Mouse (Mus musculus) heart, postnatal 25 days (tissue): ENCODE data around the gene Fryl. TPM values are rescaled to one million over a fixed set of nuclear protein-coding genes. Genes with fewer than 3 reads are reported as not detected.

Experiments
- DNase-seq: peaks from one replicate; pipeline ENCODE4 v3.0.0; 2022; ENCODE audit warnings: low spot score
- intact Hi-C: fragments of 180-260 bp; cut with DNase I; formaldehyde crosslinking; loops from one replicate; pipeline ENCODE4 v1.15.1; 2025
- total RNA-seq, 2 experiments: library from RNA; stranded (reverse); gene quantifications; 2 replicates each; pipeline ENCODE4 v1.2.3; 2021

The Fryl gene
- total RNA-seq, 2 experiments from 2014 or later, result 35.7 to 41.5 TPM

DNA sequence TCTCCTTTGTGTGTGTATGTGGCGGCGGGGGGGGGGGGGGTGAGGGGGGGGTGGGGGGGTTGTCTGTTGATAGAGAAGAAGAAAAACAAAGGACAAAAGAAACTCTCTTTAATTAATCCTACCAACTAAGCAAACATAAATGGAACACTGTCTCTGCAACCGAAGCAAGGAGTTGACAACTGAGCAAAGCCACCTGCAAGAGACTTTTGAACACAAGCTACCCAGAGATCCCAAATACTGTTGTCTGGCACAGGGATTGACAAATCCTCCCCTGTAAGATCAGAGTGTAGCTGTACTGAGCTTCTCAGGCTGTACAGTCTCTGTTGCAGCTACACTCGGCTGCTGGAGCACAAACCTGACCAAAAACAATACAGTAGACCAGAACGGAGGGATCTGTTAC, 7.7 kb upstream of the Fryl start:
- no peak for DNase-seq
- intact Hi-C loops, result no loop called here

DNA sequence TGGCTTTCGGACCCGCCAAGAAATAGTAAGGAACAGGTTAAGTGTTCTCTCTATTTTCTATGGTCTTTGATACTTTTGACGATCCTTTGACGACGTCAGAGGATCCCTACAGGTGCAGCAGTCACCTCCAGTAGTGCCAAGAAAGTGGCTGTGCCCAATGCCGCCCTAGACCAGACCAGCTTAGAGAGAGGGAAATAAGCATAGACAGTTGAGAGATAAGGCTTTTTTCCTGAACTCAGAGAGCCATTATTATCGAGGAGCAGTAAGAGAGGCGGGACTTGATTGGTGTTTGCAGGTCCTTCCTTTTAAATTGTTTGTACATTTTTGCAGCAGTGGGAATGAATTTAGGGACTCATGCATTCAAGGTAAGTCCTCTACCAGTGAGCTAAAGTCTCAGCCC, 1.3 kb upstream of the Fryl start:
- no peak for DNase-seq
- intact Hi-C loops, result loop anchor here (5.0 kb wide), 1 partner anchor 125 kb away; no protein-coding TSS in a partner anchor

DNA sequence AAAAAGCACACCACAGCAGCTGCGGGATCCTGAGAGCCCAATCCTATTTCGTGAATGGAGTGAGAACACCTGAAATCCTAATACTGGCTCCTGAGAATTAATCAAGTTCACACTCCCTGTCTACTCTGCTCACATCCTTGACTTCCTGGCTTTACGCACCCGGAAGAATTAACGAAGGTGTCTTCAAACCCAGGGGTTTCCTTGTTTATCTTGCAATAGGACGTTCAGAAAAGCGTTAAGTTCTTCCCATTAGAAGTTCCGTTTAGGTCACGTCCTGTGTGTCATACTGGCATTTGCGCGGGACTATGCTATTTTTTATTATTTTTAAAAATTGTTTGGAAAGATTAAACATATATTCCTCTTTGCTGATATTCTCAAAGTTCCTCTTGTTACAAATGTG, 677 bp upstream of the Fryl start:
- intact Hi-C loops, result loop anchor here (5.0 kb wide), 1 partner anchor 125 kb away; no protein-coding TSS in a partner anchor
- DNase-seq, result no peak

- DNase-seq, result peak; percentile 48
- intact Hi-C loops, result loop anchor here (1.0 to 5.0 kb wide), 3 partner anchors 25 to 123 kb away; no protein-coding TSS in a partner anchor
Observed at GRCm38 (mm10) chr5:73255321-73256251, 833 bp downstream of the Fryl start.

- no peak for DNase-seq
- intact Hi-C loops, result loop anchor here (1.0 to 5.0 kb wide), 3 partner anchors 24 to 122 kb away; no protein-coding TSS in a partner anchor
Observed at GRCm38 (mm10) chr5:73254660-73255059, 1.8 kb downstream of the Fryl start.

DNA sequence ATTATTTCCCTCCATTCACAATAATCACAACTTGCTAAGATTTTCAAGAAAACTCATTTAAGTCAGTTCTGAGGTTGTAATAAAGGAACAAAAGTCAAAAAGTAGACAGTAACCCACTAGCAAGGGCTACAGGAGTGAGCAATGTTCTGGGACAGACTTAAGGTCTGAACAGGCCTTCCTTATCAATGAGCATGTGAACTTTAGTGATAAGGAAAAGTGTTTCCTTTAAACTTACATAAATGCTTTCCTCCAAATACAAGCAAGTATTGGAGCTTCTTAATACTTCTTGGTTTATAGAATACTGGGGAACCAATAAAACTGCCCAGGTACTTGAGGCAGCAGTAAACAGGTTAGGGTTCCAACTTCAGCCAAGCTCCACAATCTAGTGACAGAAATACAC, 3.7 kb downstream of the Fryl start:
- no peak for DNase-seq
- intact Hi-C loops, result no loop called here

GRCm38 (mm10) chr5:73249341-73249740, 7.1 kb downstream of the Fryl start:
- intact Hi-C loops, result no loop called here
- DNase-seq, result no peak

DNA sequence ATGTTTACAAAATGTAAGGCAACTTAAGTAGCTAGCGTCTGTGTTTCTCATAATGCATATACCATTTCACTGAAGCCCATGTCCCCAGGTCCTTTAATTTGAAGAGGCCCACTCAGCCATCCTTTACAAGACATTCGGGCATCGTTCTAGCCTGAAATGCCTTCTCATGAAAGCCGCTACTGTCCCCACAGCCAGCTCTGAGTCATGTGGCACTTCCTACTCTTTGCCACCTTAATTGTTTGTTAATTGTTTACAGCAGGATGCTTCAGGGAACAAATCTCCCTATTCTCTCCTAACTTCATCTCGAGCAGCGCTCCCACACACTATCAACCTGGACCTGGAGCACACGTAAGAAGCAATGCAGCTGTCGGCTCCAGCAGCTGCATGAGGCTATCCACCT, 8.2 kb downstream of the Fryl start:
- DNase-seq, result no peak
- intact Hi-C loops, result no loop called here

- DNase-seq, result no peak
- intact Hi-C loops, result no loop called here
Observed at GRCm38 (mm10) chr5:73246414-73246813, 10.0 kb downstream of the Fryl start.

- intact Hi-C loops, result no loop called here
- DNase-seq, result no peak
Observed at GRCm38 (mm10) chr5:73244403-73244802, 12.0 kb downstream of the Fryl start.

GRCm38 (mm10) chr5:73241966-73242365, 14.5 kb downstream of the Fryl start:
- DNase-seq, result no peak
- intact Hi-C loops, result no loop called here

DNA sequence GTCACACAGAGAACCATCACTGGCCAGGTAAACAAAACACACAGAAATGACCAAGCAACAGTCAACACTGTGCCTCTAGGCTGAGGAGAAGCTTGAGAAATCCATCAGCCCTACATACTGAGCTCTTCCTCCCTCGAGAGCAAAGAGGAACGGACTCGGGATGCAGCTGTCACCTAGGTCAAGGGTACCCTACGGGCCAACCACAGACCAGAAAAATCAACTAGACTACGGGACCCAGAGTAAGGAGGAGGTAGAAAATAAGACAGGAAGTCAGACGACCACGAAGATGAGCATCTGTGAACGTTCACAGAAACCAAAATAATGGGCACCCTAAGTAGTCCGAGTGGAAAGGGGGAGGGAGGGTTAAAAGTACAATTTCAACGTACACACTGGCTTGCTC, 15.1 kb downstream of the Fryl start:
- intact Hi-C loops, result no loop called here
- no peak for DNase-seq

GRCm38 (mm10) chr5:73240391-73240790, 16.0 kb downstream of the Fryl start:
- no peak for DNase-seq
- intact Hi-C loops, result no loop called here

DNA sequence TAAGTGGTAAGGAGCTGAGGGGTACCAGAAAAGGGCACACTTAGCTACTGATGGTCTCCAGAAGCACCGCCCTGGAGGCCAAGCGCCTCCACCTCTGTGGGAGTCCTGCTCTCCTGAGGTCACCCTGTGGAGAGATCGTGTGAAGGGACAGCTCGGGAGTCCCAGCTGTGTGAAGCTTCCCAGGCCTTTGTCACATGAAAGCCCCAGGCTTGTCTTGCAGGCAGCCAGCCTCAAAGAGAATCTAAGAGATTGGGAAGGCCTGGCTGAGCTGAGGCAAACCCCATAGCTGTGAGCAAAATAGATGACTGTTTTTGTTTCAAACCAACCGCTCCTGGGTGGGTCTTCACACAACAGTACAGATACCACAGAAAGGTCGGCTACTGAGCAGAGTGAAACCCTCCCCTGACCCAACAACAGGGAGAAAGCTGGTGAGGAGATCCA, 19.5 kb downstream of the Fryl start:
- no peak for DNase-seq
- intact Hi-C loops, result no loop called here

DNA sequence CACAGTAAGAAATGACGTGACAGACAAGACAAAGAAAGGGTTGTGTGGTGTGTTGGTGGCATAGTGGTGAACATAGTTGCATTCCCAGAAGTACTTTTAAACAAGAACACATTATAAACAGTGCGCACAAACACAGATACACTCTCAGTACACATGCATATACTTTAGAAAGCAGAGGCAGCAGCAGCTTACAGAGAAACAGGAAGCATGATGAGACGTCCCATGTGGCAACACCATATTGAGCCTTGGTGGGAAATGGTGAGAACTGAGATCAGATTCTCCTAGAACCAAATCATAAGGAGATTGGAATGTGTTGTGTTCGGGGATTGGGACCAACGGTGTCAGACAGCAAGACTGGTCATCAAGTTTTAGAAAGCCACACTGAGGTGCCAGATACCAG, 21.2 kb downstream of the Fryl start:
- intact Hi-C loops, result no loop called here
- no peak for DNase-seq

DNA sequence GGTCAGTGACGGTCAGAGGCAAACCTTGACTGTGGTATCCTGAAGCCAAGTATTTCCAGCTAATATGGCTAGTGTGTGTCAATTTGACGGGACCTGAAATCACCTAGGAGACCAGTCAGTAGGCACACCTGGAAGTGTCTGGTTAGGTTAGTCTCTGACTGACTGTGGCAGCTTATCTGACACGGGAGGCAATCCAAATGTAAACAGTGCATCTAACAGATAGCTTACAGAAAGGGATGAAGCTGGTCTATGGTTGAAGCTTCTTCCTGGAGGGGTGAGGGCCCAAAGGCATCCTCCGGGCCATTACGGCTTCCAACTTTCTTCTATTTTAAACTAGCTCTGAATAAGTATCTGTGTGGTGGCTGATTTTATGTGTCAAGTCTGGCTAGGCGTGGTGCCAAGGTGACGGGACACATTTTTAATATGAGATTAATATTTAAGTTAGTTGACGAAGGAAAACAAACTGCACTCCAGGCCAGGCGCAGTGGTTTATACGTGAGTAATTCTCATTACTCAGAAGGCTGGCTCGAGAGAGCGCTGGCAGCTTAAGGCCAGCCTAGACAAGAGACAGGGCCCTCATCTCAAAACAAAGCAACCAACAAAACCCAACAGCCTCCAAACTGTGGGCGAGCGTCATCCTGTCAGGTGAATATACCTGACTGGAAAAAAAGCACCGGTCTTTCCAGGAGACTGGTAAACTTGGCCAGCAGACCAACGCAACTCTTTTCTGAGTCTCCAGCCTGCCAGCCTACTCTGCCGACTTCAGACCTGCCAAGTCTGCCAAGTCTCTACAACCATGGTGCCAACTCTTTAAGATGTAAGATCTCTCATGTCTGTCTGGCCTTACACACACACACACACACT, 23.2 kb downstream of the Fryl start:
- no peak for DNase-seq
- intact Hi-C loops, result no loop called here

- intact Hi-C loops, result no loop called here
- no peak for DNase-seq
Observed at GRCm38 (mm10) chr5:73232267-73232666, 24.2 kb downstream of the Fryl start.

GRCm38 (mm10) chr5:73231835-73232234, 24.6 kb downstream of the Fryl start:
- intact Hi-C loops, result loop anchor here (2.0 kb wide), 1 partner anchor 23 kb away; no protein-coding TSS in a partner anchor
- DNase-seq, result no peak

GRCm38 (mm10) chr5:73230171-73230570, 26.2 kb downstream of the Fryl start:
- no peak for DNase-seq
- intact Hi-C loops, result loop anchor here (2.0 kb wide), 1 partner anchor 25 kb away; no protein-coding TSS in a partner anchor

GRCm38 (mm10) chr5:73229467-73229866, 27.0 kb downstream of the Fryl start:
- intact Hi-C loops, result loop anchor here (5.0 kb wide), 1 partner anchor 58 kb away; no protein-coding TSS in a partner anchor

More at GRCm38 (mm10) chr5:73229467-73229866, 27.0 kb downstream of the Fryl start:
- no peak for DNase-seq
